10 mouse cellular contexts compared by ENCODE assay signal in the genomic region with DNA sequence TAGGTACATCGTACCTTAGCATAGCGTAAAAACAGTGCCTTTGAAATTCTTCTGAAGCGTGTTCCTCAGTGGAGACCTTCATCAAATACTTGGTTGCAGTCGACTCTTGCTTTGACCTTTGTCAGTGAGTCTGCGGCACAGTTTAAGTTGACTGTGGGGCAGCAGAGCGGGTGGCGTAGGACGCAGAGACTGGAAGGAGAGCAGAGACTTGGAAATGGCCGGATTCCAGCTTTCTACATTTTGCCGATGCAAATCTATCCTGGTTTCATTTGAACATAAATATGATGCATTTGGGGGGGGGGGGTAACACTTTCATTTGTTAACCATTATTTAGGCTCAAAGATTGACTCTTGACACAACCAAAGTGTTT. TPM values are rescaled to one million over a fixed set of nuclear protein-coding genes. Genes with fewer than 3 reads are reported as not detected.
A peak's percentile ranks its signal among the peaks of the same experiment; 100 is the strongest.
DNase-seq lines count a peak whose midpoint lies in the region; ATAC-seq and TF ChIP-seq lines count a peak whose summit lies in the region.
"Had no signal": no experiment of that assay in that cellular context is flagged by ENCODE, and none has a peak within 500 bp of the region (broad histone marks: within the 10 kb centered on the region; RNA-seq: fewer than 3 reads in every experiment).

No protein-coding gene starts in this region.

- no peaks in the 10 kb centered on the region for H3K9me3 ChIP-seq in E14TG2a.4 (ENCODE audit: low read length)
- peaks cover 3% of the 10 kb centered on the region; the same call in 1 of the 2 replicates for H3K9me3 ChIP-seq in forebrain, embryonic 14.5 days (replicated peaks; ENCODE audit: control insufficient read depth, low read length)
- H3K9me3 ChIP-seq in limb, embryonic 12.5 days, result peaks cover 7% of the 10 kb centered on the region; the same call in 1 of the 2 replicates

- DNase-seq in frontal cortex, postnatal 14 days (ENCODE audit: low spot score in 2 of 2), result no peak
- DNase-seq in forebrain, embryonic 14.5 days (ENCODE audit: low spot score), result peak; percentile 44
- no peak for DNase-seq in Muller cell, postnatal 12 days (ENCODE audit: inconsistent ontology term)
- DNase-seq in layer of hippocampus, adult 9-10 months (ENCODE audit: low spot score), result no peak
- no peak for DNase-seq in frontal cortex, postnatal 10 days (ENCODE audit: low spot score in 2 of 2)

- WGBS in forebrain, embryonic 14.5 days, result 1% methylated on average over 10 of the region's 10 CpGs
- WGBS in limb, embryonic 12.5 days, result 22% methylated on average over 10 of the region's 10 CpGs

- peaks cover 31% of the 10 kb centered on the region for H3K27me3 ChIP-seq in E14TG2a.4 (ENCODE audit: insufficient read depth, low read length)
- no peaks in the 10 kb centered on the region for H3K27me3 ChIP-seq in forebrain, embryonic 14.5 days (replicated peaks; ENCODE audit: control insufficient read depth, insufficient read depth, low read length)
- H3K27me3 ChIP-seq in limb, embryonic 12.5 days, result peaks cover 28% of the 10 kb centered on the region
- H3K27me3 ChIP-seq: CH12.LX had no signal

- peak overlapping the region; percentile 86 for H3K4me3 ChIP-seq in E14TG2a.4 (replicated peaks; ENCODE audit: low read length)
- H3K4me3 ChIP-seq in forebrain, embryonic 14.5 days (ENCODE audit: low read depth, low read length), result peak overlapping the region; percentile 75
- H3K4me3 ChIP-seq in limb, embryonic 12.5 days (replicated peaks), result peak overlapping the region; percentile 88
- H3K4me3 ChIP-seq: erythroblast, embryonic 14.5 days had no signal

- no peaks in the 10 kb centered on the region for H3K36me3 ChIP-seq in E14TG2a.4 (ENCODE audit: insufficient read depth, low read length)
- H3K36me3 ChIP-seq in forebrain, embryonic 14.5 days (ENCODE audit: control insufficient read depth, insufficient read depth, low read length), result no peaks in the 10 kb centered on the region
- H3K36me3 ChIP-seq in limb, embryonic 12.5 days, result no peaks in the 10 kb centered on the region

- no peak overlapping the region for H3K27ac ChIP-seq in forebrain, embryonic 14.5 days (ENCODE audit: low read depth, low read length)
- H3K27ac ChIP-seq in limb, embryonic 12.5 days, result no peak overlapping the region

- 0 out of 2 replicates have a peak, but pooled peaks have one; percentile 4 for ATAC-seq in frontal cortex, adult (ENCODE audit: low TSS enrichment)
- no peak for ATAC-seq in forebrain, embryonic 14.5 days
- no peak for ATAC-seq in limb, embryonic 12.5 days (ENCODE audit: insufficient number of reproducible peaks, insufficient read depth, low FRiP score, low TSS enrichment, low read depth)

- peak overlapping the region; percentile 87 for H3K4me2 ChIP-seq in forebrain, embryonic 14.5 days (ENCODE audit: low read length)
- H3K4me2 ChIP-seq in limb, embryonic 12.5 days, result peak overlapping the region; percentile 91

- H3K4me1 ChIP-seq in E14TG2a.4 (replicated peaks; ENCODE audit: low read depth, low read length), result peaks cover 16% of the 10 kb centered on the region
- peaks cover 12% of the 10 kb centered on the region for H3K4me1 ChIP-seq in forebrain, embryonic 14.5 days (ENCODE audit: control insufficient read depth, insufficient read depth, low read length)
- peaks cover 11% of the 10 kb centered on the region; the same call in 1 of the 2 replicates for H3K4me1 ChIP-seq in limb, embryonic 12.5 days (replicated peaks)

- TF ChIP-seq CTCF in E14TG2a.4 (conservative IDR thresholded peaks at IDR 0.05; ENCODE audit: low read length), result no peak

- peak overlapping the region; percentile 94 for H3K9ac ChIP-seq in forebrain, embryonic 14.5 days (ENCODE audit: low read length)
- H3K9ac ChIP-seq in limb, embryonic 12.5 days (replicated peaks), result peak overlapping the region; percentile 84; the same call in 1 of the 2 replicates

RNA-seq across cellular contexts. Expression of a gene that starts 15.1 kb away (rescaled TPM):
- 6.9 and 8.0 TPM in 2 replicates for polyA plus RNA-seq in forebrain, embryonic 14.5 days (2014; fragmentation: Nextera tagmentation; extraction: Ambion mirVana)
- polyA plus RNA-seq in limb, embryonic 12.5 days (2016; fragmentation: Nextera tagmentation; extraction: Ambion mirVana), result 5.3 and 5.9 TPM in 2 replicates
- polyA plus RNA-seq: erythroblast, embryonic 14.5 days had no signal

RNA-seq across cellular contexts. Expression of a gene that starts 30.7 kb away (rescaled TPM):
- polyA plus RNA-seq in forebrain, embryonic 14.5 days (2014; fragmentation: Nextera tagmentation; extraction: Ambion mirVana), result not detected in 2 replicates
- polyA plus RNA-seq in limb, embryonic 12.5 days (2016; fragmentation: Nextera tagmentation; extraction: Ambion mirVana), result not detected in 2 replicates
- polyA plus RNA-seq: erythroblast, embryonic 14.5 days had no signal
